Comparison of ENCODE assay signal across 8 mouse cellular contexts in genomic region chr6:138477611-138478010, GRCm38 (mm10).
DNase-seq lines count a peak whose midpoint lies in the region; ATAC-seq and TF ChIP-seq lines count a peak whose summit lies in the region.

No protein-coding gene starts in this region.

- DNase-seq in 3T3-L1 (ENCODE audit: low read depth, low spot score) (peak; percentile 72), ZHBTc4 (ENCODE audit: low read depth, low spot score) (peak; percentile 82)
- peak; percentile 60 to 79 for DNase-seq in cerebellum, postnatal 4 days (ENCODE audit: low spot score in 2 of 2)
- peak; percentile 34 to 43 for DNase-seq in gastrocnemius, postnatal 4 days (ENCODE audit: low spot score in 2 of 2)
- DNase-seq in kidney, postnatal 4 days = peak; percentile 80 to 81
- peak; percentile 66 for DNase-seq in liver, postnatal 0 days
- DNase-seq in retina, embryonic 14.5 days (ENCODE audit: low spot score) = peak; percentile 89

- 17% methylated on average over 5 of the region's 5 CpGs for WGBS in liver, postnatal 0 days (ENCODE audit: insufficient replicate concordance)

- no peak for TF ChIP-seq EP300 in liver, postnatal 0 days (IDR thresholded peaks at IDR 0.05; ENCODE audit: low read depth)

- H3K9me3 ChIP-seq in liver, postnatal 0 days (ENCODE audit: low read length) = no peaks in the 10 kb centered on the region

- no peaks in the 10 kb centered on the region for H3K36me3 ChIP-seq in liver, postnatal 0 days (replicated peaks; ENCODE audit: insufficient read depth, low read length)

- no peaks in the 10 kb centered on the region for H3K27me3 ChIP-seq in liver, postnatal 0 days (ENCODE audit: insufficient read depth, low read length)

- H3K27ac ChIP-seq in liver, postnatal 0 days (ENCODE audit: low read depth) = no peak overlapping the region

- ATAC-seq in liver, postnatal 0 days = 0 out of 2 replicates have a peak, but pooled peaks have one; percentile 41
- ATAC-seq in inflammation-experienced regulatory T-cells, adult 6 months = no peak

- H3K4me1 ChIP-seq in liver, postnatal 0 days (ENCODE audit: insufficient read depth) = no peaks in the 10 kb centered on the region

- no peak overlapping the region for H3K4me2 ChIP-seq in liver, postnatal 0 days (ENCODE audit: low read depth, low read length)

- no peak overlapping the region for H3K4me3 ChIP-seq in liver, postnatal 0 days (ENCODE audit: low read depth, low read length)

- TF ChIP-seq CTCF in liver, postnatal 0 days (IDR thresholded peaks at IDR 0.05; ENCODE audit: low read depth) = peak; percentile 79

- H3K9ac ChIP-seq in liver, postnatal 0 days (replicated peaks) = no peak overlapping the region

Comparison
In these comparisons a context has a peak if more than half of its experiments do, and no peak if none do; other contexts are left out.
1. DNase-seq: peak in every context shown above with its lines; median percentile 89 in retina, embryonic 14.5 days; 82 in ZHBTc4; 80 in kidney, postnatal 4 days; 72 in 3T3-L1; 70 in cerebellum, postnatal 4 days; 66 in liver, postnatal 0 days; 38 in gastrocnemius, postnatal 4 days.